Mouse (Mus musculus) fibroblast of lung, adult 2 months (primary cell): ENCODE measurements around the gene Lenep.
"Not testable (repeated sequence)": the region's sequence is repeated elsewhere in the genome, so short reads cannot be mapped to it uniquely, and the experiment has no call there.

ENCODE experiments used
- DNase-seq: peaks from one replicate; pipeline ENCODE4 v3.0.0-alpha.2; 2011; ENCODE audit warnings: low read depth

The Lenep gene

DNA sequence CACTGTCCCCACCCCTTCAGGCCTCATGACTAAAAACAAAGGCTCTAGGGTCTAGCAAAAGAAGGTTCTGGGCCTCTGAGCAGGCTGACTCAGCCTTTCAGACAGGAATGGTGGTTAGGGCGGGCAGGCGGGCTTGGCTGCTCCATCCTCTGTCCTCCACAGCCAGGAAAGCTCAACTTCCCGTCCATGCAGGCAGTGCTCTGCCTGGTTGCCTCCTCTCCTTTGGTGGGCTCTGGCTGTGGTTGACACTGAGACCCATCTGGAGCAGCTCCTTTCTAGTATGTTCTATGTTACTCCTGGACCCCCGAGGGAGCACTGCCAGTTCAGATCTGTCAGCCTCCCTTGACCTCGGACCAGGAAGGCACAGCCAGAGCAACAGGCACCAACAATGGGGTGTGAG, at the start of gene Lenep:
Gene Lenep, minus strand, starts transcription at position 101 of the 400 bp plus-strand sequence.
- DNase-seq, result no peak

DNA sequence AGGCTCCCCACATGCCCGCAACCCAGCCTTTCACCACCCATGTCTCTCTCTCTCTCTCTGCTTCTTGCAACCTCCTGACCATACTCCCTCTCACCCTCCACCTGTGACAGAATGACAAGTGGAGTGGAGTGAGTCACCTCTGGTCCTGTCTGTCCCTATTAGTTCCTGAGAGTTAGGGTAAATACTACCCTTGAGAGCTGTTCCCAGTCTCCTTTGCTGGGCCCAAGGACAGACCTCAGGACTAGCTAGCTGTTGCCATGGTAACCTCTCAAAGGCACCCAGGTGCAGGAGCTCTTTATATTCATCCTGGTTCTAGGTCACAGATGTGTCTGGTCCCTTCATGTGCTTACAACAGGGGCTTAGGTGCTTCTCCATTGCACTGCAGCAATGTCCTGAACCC, 49.3 kb upstream of the Lenep start:
- DNase-seq, result no peak

- no peak for DNase-seq
These were observed 46.9 kb upstream of the Lenep start for GRCm38 (mm10) chr3:89449541-89449940.

- DNase-seq, result no peak
These were observed 46.3 kb upstream of the Lenep start for GRCm38 (mm10) chr3:89448720-89449537.

- DNase-seq, result no peak
These were observed 38.1 kb upstream of the Lenep start for GRCm38 (mm10) chr3:89440691-89441090.

DNA sequence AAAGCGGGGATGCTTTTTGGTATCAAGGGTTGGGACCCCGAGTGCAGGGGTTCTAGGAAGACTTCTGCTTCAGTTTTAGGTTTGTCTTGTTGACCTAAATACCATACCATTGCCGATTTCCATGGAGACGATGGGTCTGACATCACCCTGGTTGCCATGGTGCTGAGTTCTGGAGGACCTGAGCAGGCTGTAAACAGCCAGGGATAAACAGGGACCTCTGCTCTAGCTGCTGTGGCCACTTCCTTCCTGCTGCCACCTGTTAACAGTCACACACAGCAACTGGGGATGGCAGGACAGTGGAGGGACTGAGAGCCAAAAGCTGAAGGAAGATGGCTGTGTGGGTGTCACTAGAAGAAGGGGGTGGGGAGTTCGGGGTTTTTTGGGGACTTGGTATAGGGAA, 34.7 kb upstream of the Lenep start:
- no peak for DNase-seq

DNA sequence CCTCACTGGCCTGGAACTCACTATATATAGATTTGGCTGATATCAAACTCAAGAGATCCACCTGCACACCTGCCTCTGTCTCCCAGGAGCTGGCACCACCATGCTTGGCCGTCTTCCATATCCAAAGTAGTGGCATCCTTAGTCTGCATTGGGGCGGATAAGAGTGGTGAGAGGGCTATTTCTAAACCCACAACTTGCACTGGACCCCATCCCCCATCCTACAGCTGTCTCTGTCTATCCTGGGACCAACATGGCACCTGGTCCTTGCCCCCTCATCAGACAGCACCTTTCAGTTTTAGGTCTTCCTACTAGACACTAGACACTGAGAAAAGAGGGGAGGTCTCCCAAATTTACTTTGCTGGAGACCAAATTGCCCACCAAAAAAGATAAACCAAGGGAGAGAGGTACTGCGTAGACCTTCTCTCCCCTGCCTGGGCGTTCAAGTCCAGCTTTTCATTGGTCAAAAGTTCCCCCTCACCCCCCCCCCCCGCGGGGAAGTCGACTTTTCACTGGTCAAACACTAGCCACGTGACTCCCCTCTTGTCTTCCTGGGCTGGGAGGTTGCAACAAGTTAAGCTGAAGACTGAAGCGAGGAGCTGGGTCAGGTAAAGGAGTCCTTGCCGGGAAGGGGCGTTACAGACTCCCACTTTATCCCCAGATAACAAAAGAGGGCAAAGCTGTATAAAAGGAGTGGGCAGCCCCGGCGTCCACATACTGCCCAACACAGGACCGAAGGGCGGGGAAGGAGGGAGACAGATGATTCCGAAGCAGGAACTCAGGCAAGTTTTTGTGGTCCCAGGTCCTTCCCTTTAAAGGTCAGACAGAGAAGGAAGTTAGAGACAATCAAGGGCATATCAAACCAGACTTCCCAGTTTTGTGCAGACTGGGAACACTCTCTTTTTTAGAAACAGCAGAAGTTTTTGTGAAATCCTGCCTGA, 33.9 kb upstream of the Lenep start, which contains the start of gene Pbxip1:
Gene Pbxip1, plus strand, starts transcription at position 531 of the 938 bp plus-strand sequence.
- DNase-seq, result no peak

GRCm38 (mm10) chr3:89435041-89435440, 32.4 kb upstream of the Lenep start:
- DNase-seq, result no peak

DNA sequence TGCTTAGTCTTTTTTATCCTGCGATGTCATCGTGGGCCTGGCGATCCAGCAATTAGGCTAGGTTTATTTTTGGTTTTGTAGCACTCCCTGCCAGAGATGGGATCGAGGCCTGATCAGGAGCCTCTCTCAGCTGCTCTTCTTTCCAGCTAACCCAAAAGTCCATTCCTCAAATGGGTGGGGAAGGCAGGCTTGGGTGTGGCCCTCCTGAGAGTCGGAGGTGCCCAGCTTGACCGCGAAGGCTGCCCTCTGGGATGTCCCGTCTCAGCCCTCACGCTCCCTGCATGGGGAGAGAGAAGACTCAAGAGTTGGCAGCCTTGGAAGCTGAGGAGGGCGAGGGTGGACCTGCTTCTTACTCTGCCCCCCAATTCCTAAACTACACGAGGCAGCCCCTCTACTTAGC, 31.9 kb upstream of the Lenep start:
- no peak for DNase-seq

GRCm38 (mm10) chr3:89432606-89433005, 30.0 kb upstream of the Lenep start:
- no peak for DNase-seq

DNA sequence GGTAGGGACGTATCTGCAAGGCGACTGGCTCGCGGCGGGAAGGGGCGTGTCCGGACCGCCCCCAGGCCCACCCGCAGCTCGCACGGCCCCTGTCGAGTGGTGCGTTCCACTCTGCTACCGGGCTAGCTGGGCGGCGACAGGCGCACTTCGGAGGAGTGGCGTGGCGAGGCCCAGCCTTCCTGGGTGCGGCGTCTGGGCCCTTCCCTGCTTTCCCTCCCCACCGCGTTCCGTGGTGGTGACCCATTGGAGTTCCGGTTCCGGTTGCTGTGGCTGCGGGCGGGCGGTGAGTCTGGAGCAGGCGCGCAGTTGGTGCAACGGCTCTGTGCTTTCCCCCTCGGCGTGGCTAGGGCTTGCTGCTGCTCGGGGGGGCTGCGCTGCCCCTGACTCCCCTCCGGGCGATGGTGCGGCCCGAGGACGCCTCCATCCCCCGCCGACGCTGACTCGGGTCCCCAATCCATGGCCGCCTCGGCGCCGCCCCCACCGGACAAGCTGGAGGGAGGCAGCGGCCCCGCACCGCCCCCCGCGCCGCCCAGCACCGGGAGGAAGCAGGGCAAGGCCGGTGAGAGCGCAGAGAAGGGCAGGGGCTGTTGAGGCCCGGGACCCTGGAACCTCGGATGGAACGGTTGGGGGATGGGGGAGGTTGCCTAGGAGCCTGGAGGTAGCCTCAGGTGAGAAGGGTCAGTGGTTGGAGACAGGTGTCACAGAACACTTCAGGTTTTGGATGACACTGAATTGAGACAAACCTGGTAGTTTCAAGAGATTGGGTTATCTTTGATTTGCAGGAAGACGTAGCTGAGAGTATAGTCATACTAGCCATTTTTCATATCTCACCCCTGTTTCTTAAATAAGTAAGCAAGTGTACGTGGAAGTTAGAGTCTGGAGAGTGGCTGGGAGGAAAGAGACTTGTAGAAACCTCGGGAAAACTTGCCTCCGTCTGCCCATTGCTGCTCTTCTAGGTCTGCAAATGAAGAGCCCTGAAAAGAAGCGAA, 27.9 kb upstream of the Lenep start, which contains the start of gene Pygo2:
Gene Pygo2, plus strand, starts transcription at position 44 of the 989 bp plus-strand sequence.
- DNase-seq, result peak; percentile 87

GRCm38 (mm10) chr3:89429021-89429420, 26.4 kb upstream of the Lenep start:
- not testable (repeated sequence) for DNase-seq

- DNase-seq, result no peak
These were observed 23.3 kb upstream of the Lenep start for GRCm38 (mm10) chr3:89425876-89426275.

DNA sequence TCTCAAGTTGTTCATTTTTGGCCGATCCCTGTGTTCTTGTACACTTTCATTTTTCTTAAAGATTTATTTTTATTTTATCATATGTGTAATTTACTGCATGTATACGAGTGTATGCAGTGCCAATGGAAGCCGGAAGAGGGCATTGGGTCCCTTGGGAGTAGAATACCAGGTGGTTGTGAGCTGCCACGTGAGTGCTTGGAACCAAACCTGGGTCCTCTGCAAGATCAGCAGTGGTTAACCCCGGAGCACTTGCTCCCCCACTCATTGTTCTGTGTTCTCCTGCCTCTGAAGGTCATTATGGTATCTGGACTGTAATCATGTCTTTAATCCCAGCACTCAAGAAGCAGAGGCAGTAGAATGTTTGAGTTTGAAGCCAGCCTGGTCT, 22.5 kb upstream of the Lenep start:
- DNase-seq, result no peak

DNA sequence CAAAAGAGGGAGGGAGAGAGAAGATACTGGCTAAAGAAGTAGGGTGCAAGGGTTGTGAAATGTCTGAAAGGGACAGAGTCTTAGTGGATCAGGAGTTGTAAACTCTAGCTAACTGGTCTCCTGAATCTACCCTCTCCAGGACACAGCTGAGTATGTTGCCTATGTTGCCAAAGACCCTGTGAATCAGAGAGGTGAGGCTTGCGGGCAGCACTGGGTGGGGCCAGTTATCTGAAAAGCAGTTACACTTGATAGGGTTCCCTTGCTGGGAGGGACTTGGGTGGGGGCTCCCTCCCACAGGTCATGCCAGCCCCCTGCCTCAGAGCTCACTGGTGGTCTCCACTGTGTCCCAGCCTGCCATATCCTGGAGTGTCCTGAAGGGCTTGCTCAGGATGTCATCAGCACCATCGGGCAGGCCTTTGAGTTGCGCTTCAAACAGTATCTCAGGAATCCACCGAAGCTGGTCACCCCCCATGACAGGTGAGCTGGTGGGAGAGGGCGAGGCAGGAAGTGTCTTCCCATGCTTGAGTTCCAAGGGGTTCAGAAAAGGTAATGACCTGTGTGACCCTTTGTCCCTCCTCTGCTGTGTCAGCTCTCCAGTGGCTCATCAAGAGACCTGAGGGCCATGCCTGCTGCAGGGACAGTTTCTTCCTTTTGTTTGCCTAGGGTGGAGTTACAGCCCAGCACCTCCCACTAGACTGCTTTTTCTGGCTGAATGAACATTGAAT, 22.0 kb upstream of the Lenep start:
- no peak for DNase-seq

DNA sequence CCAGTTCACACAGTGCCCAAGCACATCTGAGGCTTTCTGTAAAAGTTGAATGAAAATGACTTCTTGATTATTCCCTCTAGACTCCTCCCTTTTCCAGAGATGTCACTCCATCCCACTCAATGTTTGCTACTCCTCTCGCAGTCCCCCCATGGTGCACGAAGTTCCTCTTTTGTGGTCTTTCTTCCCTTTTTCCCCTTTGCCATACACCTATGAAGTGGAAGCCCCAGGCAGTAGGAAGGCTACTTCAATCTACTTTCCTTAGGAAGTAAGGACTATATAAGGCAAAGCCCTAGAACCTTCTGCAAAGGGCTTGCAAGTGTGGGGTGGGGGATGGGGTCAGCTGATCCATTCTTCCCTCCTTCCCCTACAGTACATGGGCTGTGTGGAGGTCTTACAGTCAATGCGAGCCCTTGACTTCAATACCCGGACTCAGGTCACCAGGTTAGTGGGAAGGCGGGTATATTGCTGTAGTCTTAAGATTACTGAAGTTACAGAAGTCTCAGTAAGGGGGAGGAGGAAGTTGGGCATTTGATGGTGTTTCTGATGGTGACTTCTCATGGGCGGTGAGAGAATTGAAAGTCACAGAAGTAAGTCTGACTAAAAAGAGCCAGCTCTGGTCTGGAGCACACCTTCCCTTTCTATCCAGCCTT, 20.1 kb upstream of the Lenep start:
- DNase-seq, result no peak

GRCm38 (mm10) chr3:89421810-89422473, 19.3 kb upstream of the Lenep start:
- no peak for DNase-seq

- peak; percentile 97 for DNase-seq
These were observed 18.6 kb upstream of the Lenep start for GRCm38 (mm10) chr3:89421002-89421774.

GRCm38 (mm10) chr3:89420421-89420820, 17.8 kb upstream of the Lenep start:
- no peak for DNase-seq
